Mouse (Mus musculus) cerebellum, adult 2 months (tissue): ENCODE measurements around the gene Caly. TPM values are rescaled to one million over a fixed set of nuclear protein-coding genes. Genes with fewer than 3 reads are reported as not detected.

Experiments used
- DNase-seq, 2 experiments: peaks; one replicate each; pipeline ENCODE4 v3.0.0; 2021
- H3K27ac ChIP-seq: fragments of 200-500 bp; 2 replicates; pipeline ENCODE4 v1.5.1; 2012; ENCODE audit warnings: low read length, control low read depth, inconsistent platforms; ENCODE audit not compliant: insufficient read depth
- H3K27me3 ChIP-seq: fragments of 200-500 bp; 2 replicates; pipeline ENCODE4 v1.6.1; 2012; ENCODE audit warnings: inconsistent platforms, mild to moderate bottlenecking, low read length, moderate library complexity; ENCODE audit not compliant: control insufficient read depth, insufficient read depth
- H3K4me1 ChIP-seq: fragments of 200-500 bp; 2 replicates; pipeline ENCODE4 v1.6.1; 2011; ENCODE audit warnings: low read length; ENCODE audit not compliant: control insufficient read depth, insufficient read depth
- H3K4me3 ChIP-seq: fragments of 200-500 bp; replicated peaks from 2 replicates; pipeline ENCODE3; 2011; ENCODE audit warnings: mild to moderate bottlenecking, low read depth, low read length, control low read depth; ENCODE audit not compliant: insufficient read depth
- CTCF ChIP-seq: fragments of 200-500 bp; IDR thresholded peaks from 2 replicates; pipeline ENCODE4 v1.5.1; 2011; ENCODE audit warnings: low read depth, mild to moderate bottlenecking, control low read depth, low read length, moderate library complexity, borderline replicate concordance; ENCODE audit not compliant: insufficient read depth
- POLR2A ChIP-seq: fragments of 200-500 bp; IDR thresholded peaks from 2 replicates; pipeline ENCODE4 v1.6.1; 2011; ENCODE audit warnings: low read length, control low read depth, borderline replicate concordance; ENCODE audit not compliant: insufficient read depth
- WGBS: fragments of 180-500 bp; shearing (Covaris S2); methylation state at CpG from one replicate; pipeline ENCODE4 v1.1.7; 2018; 5-methylcytosine and 5-hydroxymethylcytosine counted together
- polyA plus RNA-seq: library from polyadenylated mRNA; depleted of rRNA; stranded (reverse); fragments of >200 nt; gene quantifications from 2 replicates; pipeline ENCODE4 v1.2.3, GENCODE M21; 2012

Caly gene
- polyA plus RNA-seq, 1 experiment: 198 TPM

DNA sequence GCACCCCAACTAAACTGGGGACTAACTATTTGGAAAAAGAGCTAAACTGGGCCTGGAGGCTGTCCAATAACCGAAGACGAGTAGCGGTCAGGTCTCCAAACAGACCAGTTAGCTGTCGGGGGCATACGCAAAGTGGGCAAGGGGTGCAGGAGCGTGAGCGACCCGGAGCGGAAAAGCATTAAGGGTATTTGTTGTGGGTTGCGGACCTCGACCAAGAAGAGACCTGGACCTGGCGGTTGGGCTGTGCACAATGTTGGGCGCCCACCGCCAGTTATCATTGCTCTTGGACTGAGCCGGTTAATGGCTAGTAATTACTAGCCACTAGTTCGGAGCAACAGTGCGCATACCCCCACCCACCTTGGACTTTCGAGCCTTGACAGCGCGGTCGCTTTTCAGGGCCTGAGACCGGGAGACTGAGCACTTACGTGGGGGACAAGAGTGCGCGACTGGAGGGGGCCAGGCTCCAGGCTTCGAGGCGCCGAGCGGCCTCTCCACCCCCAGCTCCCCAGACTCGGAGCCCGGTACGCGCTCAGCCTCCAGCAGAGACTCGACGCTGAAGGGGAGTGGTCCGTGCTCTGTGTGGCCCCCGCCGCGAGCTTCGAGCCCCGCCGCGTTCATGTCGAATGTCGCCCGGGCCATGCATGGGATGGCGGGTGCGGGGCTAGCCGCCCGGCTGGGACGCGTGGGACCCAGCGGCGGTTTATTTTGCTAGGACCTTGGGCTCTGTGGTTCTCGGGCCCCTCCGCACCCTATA lies 33.8 kb downstream of the Caly start, which contains the start of gene Msx3:
Gene Msx3 (minus strand): TSS at position 729 of the 754 bp plus-strand sequence.
- Histone ChIP-seq H3K4me1 (peaks cover 5% of the 10 kb centered on the region; the same call in 1 of the 2 replicates), H3K27me3 (peaks cover 2% of the 10 kb centered on the region; the same call in 1 of the 2 replicates), H3K4me3 (no peak within 1 kb of the TSS), H3K27ac (no peak within 1 kb of the TSS)
- TF ChIP-seq CTCF (no peak), POLR2A (no peak)
- 1% methylated on average over 56 of the region's 56 CpGs for WGBS
- no peak for DNase-seq

DNA sequence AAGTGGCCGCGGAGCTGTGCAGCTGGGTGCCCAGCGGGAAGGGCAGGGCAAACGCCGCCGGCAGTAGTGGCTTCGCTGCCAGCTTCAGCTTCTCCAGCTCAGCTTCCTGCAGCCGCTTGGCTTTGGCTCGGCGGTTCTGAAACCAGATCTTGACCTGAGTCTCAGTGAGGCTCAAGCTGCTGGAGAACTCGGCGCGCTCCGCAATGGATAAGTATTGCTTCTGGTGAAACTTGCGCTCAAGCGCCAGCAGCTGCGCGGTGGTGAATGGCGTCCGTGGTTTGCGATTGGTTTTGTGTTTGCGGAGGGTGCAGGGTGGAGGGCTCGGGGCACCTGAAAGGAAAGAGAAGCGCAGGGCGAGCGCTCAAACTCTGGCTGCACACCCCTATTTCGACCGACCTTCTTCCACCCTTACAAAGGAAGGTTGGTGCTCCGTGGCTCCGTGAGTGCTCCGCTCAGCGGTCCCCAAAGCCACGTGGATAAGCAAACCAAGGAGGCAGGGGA lies 34.5 kb downstream of the Caly start:
- no peak overlapping the region for H3K27ac ChIP-seq
- TF ChIP-seq CTCF (no peak), POLR2A (no peak)
- WGBS: under 1% methylated on average over 33 of the region's 33 CpGs
- no peak overlapping the region for H3K4me3 ChIP-seq
- H3K27me3 ChIP-seq: peaks cover 2% of the 10 kb centered on the region; the same call in 1 of the 2 replicates
- peaks cover 5% of the 10 kb centered on the region; the same call in 1 of the 2 replicates for H3K4me1 ChIP-seq
- no peak for DNase-seq

DNA sequence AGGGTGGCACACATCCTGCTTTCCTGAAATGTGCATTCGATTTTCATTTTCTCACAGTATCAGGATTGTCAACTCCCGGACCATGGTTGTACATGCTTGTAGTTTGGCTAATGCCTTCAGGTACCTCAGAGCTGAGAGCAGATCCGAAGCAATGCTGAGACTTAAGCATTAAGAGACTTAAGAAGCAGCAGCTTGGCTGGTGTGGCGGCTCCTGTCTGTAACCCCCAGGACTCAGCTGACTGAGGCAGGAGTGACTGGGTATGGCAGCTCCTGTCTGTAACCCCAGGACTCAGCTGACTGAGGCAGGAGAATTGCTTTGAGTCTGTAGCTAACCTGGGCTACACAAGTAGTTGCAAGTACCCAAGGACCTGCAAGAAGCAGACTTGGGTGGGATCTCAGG lies 36.8 kb downstream of the Caly start:
- H3K27me3 ChIP-seq: peaks cover 2% of the 10 kb centered on the region; the same call in 1 of the 2 replicates
- WGBS: 81% methylated on average over 4 of the region's 4 CpGs
- peaks cover 5% of the 10 kb centered on the region; the same call in 1 of the 2 replicates for H3K4me1 ChIP-seq

DNA sequence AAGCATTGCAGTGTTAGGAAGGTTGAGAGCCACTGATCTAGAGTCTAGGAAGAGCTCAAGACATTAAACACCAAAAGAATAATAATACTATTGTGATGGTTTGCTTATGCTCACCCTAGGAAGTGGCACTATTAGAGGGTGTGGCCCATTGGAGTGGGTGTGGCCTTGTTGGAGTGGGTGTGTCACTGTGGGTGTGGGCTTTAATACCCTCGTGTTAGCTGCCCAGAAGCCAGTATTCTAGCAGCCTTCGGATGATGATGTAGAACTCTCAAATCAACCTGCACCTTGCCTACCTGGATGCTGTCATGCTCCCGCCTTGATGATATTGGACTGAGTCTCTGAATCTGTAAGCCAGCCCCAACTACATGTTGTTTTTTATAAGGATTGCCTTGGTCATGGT lies 39.6 kb downstream of the Caly start:
- H3K4me1 ChIP-seq: peaks cover 2% of the 10 kb centered on the region; the same call in 1 of the 2 replicates
- no peak for TF ChIP-seq CTCF
- TF ChIP-seq POLR2A: no peak
- no peaks in the 10 kb centered on the region for H3K27me3 ChIP-seq
- 69% methylated on average over 3 of the region's 3 CpGs for WGBS
- H3K27ac ChIP-seq: no peak overlapping the region
- H3K4me3 ChIP-seq: no peak overlapping the region
- DNase-seq: no peak

More for the DNA sequence above, 36.8 kb downstream of the Caly start:
- DNase-seq: no peak
- Histone ChIP-seq H3K27ac (no peak overlapping the region), H3K4me3 (no peak overlapping the region)
- TF ChIP-seq POLR2A (no peak), CTCF (no peak)

DNA sequence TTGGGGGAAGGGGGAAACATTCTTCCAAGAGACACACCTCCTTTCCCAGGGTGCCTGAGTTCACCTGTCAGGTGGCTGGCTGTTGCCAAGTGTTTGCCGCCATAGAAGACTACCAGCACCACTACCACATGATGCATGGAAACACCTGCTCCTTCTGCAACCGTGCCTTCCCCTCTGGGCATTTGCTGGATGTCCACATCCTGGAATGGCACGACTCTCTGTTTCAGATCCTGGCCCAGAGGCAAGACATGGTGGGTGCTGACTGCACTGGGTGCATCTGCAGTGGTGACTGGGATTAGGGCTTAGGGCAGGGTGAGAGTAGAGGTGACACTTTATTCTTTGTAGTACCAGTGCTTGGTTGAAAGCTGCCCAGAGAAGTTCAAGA lies 45.2 kb downstream of the Caly start:
- Histone ChIP-seq H3K27ac (no peak overlapping the region), H3K27me3 (no peaks in the 10 kb centered on the region), H3K4me3 (peak overlapping the region; percentile 83), H3K4me1 (peaks cover 6% of the 10 kb centered on the region; the same call in 1 of the 2 replicates)
- DNase-seq: no peak
- TF ChIP-seq CTCF (no peak), POLR2A (no peak)
- WGBS: 25% methylated on average over 3 of the region's 3 CpGs

DNA sequence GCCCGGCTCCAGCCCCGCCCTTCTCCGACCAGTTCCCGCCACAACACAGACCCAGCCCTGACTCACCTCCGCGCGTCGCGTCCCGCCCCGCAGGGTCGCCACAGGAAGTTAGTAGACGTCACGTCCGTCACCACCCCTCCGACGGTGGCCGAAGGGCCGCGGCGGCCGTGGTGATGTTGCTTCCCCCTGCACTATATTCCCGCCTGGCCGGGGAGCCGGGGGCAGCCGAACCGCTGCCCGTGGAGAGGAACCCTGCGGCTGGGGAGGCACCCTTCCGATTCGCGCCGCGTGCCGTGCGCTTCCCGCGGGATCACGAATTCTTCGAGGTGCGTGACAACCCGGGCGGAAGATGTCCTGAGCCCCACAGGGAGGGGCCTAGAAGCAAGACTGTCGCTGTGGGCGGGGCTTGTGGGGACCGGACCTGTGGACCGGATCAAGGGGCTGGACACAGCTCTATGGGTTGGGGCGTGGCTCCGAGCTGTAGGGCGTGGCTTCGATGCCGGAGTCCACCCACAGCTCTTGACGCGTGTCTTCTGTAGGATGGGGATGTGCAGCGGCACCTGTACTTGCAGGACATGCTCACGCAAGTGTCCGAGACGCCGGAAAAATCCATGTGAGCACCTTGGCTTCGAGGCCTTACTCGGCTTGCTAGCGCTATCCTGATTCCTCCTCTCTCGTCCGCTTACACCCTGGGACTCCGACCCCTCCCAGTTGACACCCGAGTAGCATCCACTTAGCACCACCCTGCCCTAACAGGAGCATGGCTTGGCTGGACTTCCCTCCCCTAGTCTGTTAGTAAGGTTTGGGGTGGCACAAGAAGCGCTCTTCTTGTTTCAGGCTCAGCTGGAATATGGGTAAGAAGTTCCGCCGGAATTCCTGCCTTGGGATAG lies 45.8 kb downstream of the Caly start, which contains the start of the genes Zfp511 and Tubgcp2:
Gene Zfp511 (plus strand): TSS at position 111 of the 890 bp plus-strand sequence.
Gene Tubgcp2 (minus strand): TSS at position 389 of the 890 bp plus-strand sequence.
- TF ChIP-seq POLR2A: peak; percentile 75
- no peak for TF ChIP-seq CTCF
- peaks cover 6% of the 10 kb centered on the region; the same call in 1 of the 2 replicates for H3K4me1 ChIP-seq
- no peaks in the 10 kb centered on the region for H3K27me3 ChIP-seq
- H3K4me3 ChIP-seq: peak within 1 kb of the TSS; percentile 83
- peak; percentile 95 to 96 for DNase-seq
- H3K27ac ChIP-seq: peak within 1 kb of the TSS; percentile 96
- 1% methylated on average over 68 of the region's 69 CpGs for WGBS

DNA sequence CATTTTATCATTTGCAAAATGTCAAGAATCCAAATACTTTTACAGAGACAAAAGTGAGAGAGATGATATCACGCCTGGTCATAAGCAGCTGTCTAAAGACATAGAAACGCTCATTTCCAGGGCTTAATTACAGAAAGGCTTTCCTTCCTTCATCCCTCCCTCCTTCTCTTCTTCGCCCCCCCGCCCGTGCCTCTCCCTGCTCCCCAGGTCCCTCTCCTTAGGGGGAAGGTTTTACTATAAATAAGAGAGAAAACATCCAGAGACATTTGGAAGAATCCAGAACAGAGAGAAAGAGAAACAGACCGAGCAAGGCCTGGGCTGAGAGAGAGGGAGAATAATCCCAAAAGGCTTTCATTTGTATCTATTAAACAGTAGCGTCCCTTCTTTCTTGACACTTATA lies 46.9 kb downstream of the Caly start:
- Histone ChIP-seq H3K4me3 (peak overlapping the region; percentile 83), H3K4me1 (peaks cover 6% of the 10 kb centered on the region; the same call in 1 of the 2 replicates), H3K27ac (no peak overlapping the region), H3K27me3 (no peaks in the 10 kb centered on the region)
- TF ChIP-seq POLR2A (no peak), CTCF (no peak)
- 7% methylated on average over 7 of the region's 7 CpGs for WGBS
- no peak for DNase-seq
